17 mouse cellular contexts compared by ENCODE assay signal in genomic region chr11:114789716-114790115, GRCm38 (mm10). TPM values are rescaled to one million over a fixed set of nuclear protein-coding genes. Genes with fewer than 3 reads are reported as not detected.
DNase-seq lines count a peak whose midpoint lies in the region; ATAC-seq lines count a peak whose summit lies in the region.
"Had no signal": no experiment of that assay in that cellular context is flagged by ENCODE, and none has a peak within 500 bp of the region (broad histone marks: within the 10 kb centered on the region; RNA-seq: fewer than 3 reads in every experiment).

No protein-coding gene starts in this region.

- no peak overlapping the region for H3K9ac ChIP-seq in forebrain, embryonic 14.5 days (ENCODE audit: low read length)
- no peak overlapping the region for H3K9ac ChIP-seq in forebrain, embryonic 13.5 days
- no peak overlapping the region for H3K9ac ChIP-seq in kidney, embryonic 15.5 days
- no peak overlapping the region for H3K9ac ChIP-seq in neural tube, embryonic 12.5 days
- H3K9ac ChIP-seq in neural tube, embryonic 15.5 days (replicated peaks) = no peak overlapping the region
- H3K9ac ChIP-seq in limb, embryonic 13.5 days = no peak overlapping the region
- H3K9ac ChIP-seq: limb, embryonic 15.5 days; liver, embryonic 14.5 days; lung, embryonic 14.5 days had no signal

- H3K27ac ChIP-seq in forebrain, embryonic 14.5 days (ENCODE audit: low read depth, low read length) = no peak overlapping the region
- H3K27ac ChIP-seq in forebrain, embryonic 13.5 days = no peak overlapping the region
- no peak overlapping the region for H3K27ac ChIP-seq in kidney, embryonic 15.5 days
- no peak overlapping the region for H3K27ac ChIP-seq in neural tube, embryonic 12.5 days
- no peak overlapping the region for H3K27ac ChIP-seq in neural tube, embryonic 15.5 days (replicated peaks)
- H3K27ac ChIP-seq in limb, embryonic 13.5 days = no peak overlapping the region
- H3K27ac ChIP-seq: forebrain, embryonic 15.5 days; limb, embryonic 15.5 days; liver, embryonic 14.5 days; stomach, postnatal 0 days had no signal

- peak overlapping the region; percentile 42; the same call in 1 of the 2 replicates for H3K4me2 ChIP-seq in forebrain, embryonic 14.5 days (ENCODE audit: low read length)
- no peak overlapping the region for H3K4me2 ChIP-seq in forebrain, embryonic 13.5 days
- peak overlapping the region; percentile 52; the same call in 1 of the 2 replicates for H3K4me2 ChIP-seq in kidney, embryonic 15.5 days
- H3K4me2 ChIP-seq in neural tube, embryonic 12.5 days (replicated peaks) = peak overlapping the region; percentile 55; the same call in 1 of the 2 replicates
- no peak overlapping the region for H3K4me2 ChIP-seq in neural tube, embryonic 15.5 days
- H3K4me2 ChIP-seq in limb, embryonic 13.5 days (replicated peaks) = no peak overlapping the region
- H3K4me2 ChIP-seq: lung, embryonic 14.5 days had no signal

- peaks cover 32% of the 10 kb centered on the region for H3K4me1 ChIP-seq in forebrain, embryonic 14.5 days (ENCODE audit: control insufficient read depth, insufficient read depth, low read length)
- peaks cover 55% of the 10 kb centered on the region for H3K4me1 ChIP-seq in forebrain, embryonic 13.5 days
- H3K4me1 ChIP-seq in kidney, embryonic 15.5 days = peaks cover 57% of the 10 kb centered on the region
- H3K4me1 ChIP-seq in neural tube, embryonic 12.5 days = peaks cover 67% of the 10 kb centered on the region
- peaks cover 65% of the 10 kb centered on the region for H3K4me1 ChIP-seq in neural tube, embryonic 15.5 days
- H3K4me1 ChIP-seq in limb, embryonic 13.5 days = peaks cover 21% of the 10 kb centered on the region

- H3K27me3 ChIP-seq in forebrain, embryonic 14.5 days (replicated peaks; ENCODE audit: control insufficient read depth, insufficient read depth, low read length) = peaks cover 16% of the 10 kb centered on the region
- peaks cover 62% of the 10 kb centered on the region for H3K27me3 ChIP-seq in forebrain, embryonic 13.5 days
- H3K27me3 ChIP-seq in kidney, embryonic 15.5 days = peaks cover 96% of the 10 kb centered on the region
- H3K27me3 ChIP-seq in neural tube, embryonic 12.5 days (replicated peaks) = peaks cover 78% of the 10 kb centered on the region
- H3K27me3 ChIP-seq in neural tube, embryonic 15.5 days (replicated peaks) = peaks cover 45% of the 10 kb centered on the region
- peaks cover 100% of the 10 kb centered on the region for H3K27me3 ChIP-seq in limb, embryonic 13.5 days

- H3K36me3 ChIP-seq in forebrain, embryonic 14.5 days (ENCODE audit: control insufficient read depth, insufficient read depth, low read length) = no peaks in the 10 kb centered on the region
- H3K36me3 ChIP-seq in forebrain, embryonic 13.5 days (ENCODE audit: poor library complexity, severe bottlenecking) = no peaks in the 10 kb centered on the region
- H3K36me3 ChIP-seq in kidney, embryonic 15.5 days = no peaks in the 10 kb centered on the region
- no peaks in the 10 kb centered on the region for H3K36me3 ChIP-seq in neural tube, embryonic 12.5 days
- H3K36me3 ChIP-seq in neural tube, embryonic 15.5 days = no peaks in the 10 kb centered on the region
- H3K36me3 ChIP-seq in limb, embryonic 13.5 days = no peaks in the 10 kb centered on the region
- H3K36me3 ChIP-seq: forebrain, embryonic 15.5 days; limb, embryonic 15.5 days had no signal

- H3K4me3 ChIP-seq in forebrain, embryonic 14.5 days (ENCODE audit: low read depth, low read length) = no peak overlapping the region
- no peak overlapping the region for H3K4me3 ChIP-seq in forebrain, embryonic 13.5 days
- H3K4me3 ChIP-seq in kidney, embryonic 15.5 days (replicated peaks) = no peak overlapping the region
- no peak overlapping the region for H3K4me3 ChIP-seq in neural tube, embryonic 12.5 days
- H3K4me3 ChIP-seq in neural tube, embryonic 15.5 days (replicated peaks) = no peak overlapping the region; the same call in 1 of the 2 replicates
- 0 out of 2 replicates have a peak overlapping the region, but pooled peaks have one; percentile 22 for H3K4me3 ChIP-seq in limb, embryonic 13.5 days

- DNase-seq in forebrain, embryonic 14.5 days (ENCODE audit: low spot score) = no peak
- DNase-seq in kidney, postnatal 14 days = no peak
- no peak for DNase-seq in ovary, adult 18-20 months (ENCODE audit: low spot score)

- 74% methylated on average over 9 of the region's 9 CpGs for WGBS in forebrain, embryonic 14.5 days
- 77% methylated on average over 9 of the region's 9 CpGs for WGBS in forebrain, embryonic 13.5 days
- WGBS in kidney, embryonic 15.5 days = 17% methylated on average over 9 of the region's 9 CpGs
- 55% methylated on average over 9 of the region's 9 CpGs for WGBS in neural tube, embryonic 12.5 days
- WGBS in neural tube, embryonic 15.5 days = 75% methylated on average over 9 of the region's 9 CpGs
- WGBS in limb, embryonic 13.5 days = 59% methylated on average over 9 of the region's 9 CpGs

- no peaks in the 10 kb centered on the region for H3K9me3 ChIP-seq in forebrain, embryonic 14.5 days (replicated peaks; ENCODE audit: control insufficient read depth, low read length)
- H3K9me3 ChIP-seq in forebrain, embryonic 13.5 days (replicated peaks) = no peaks in the 10 kb centered on the region
- no peaks in the 10 kb centered on the region for H3K9me3 ChIP-seq in kidney, embryonic 15.5 days (replicated peaks)
- H3K9me3 ChIP-seq in neural tube, embryonic 12.5 days = no peaks in the 10 kb centered on the region
- no peaks in the 10 kb centered on the region for H3K9me3 ChIP-seq in neural tube, embryonic 15.5 days (replicated peaks)
- H3K9me3 ChIP-seq in limb, embryonic 13.5 days = no peaks in the 10 kb centered on the region
- H3K9me3 ChIP-seq: forebrain, embryonic 15.5 days; limb, embryonic 15.5 days had no signal

- no peak for ATAC-seq in forebrain, embryonic 14.5 days
- no peak for ATAC-seq in forebrain, embryonic 13.5 days
- ATAC-seq in kidney, embryonic 15.5 days (replicated peaks; ENCODE audit: low FRiP score) = no peak
- no peak for ATAC-seq in neural tube, embryonic 12.5 days (ENCODE audit: low FRiP score, low read depth)
- ATAC-seq in neural tube, embryonic 15.5 days (ENCODE audit: low FRiP score) = no peak
- no peak for ATAC-seq in limb, embryonic 13.5 days (ENCODE audit: low FRiP score, low read depth)

RNA-seq across cellular contexts. Expression of gene Btbd17, which starts 6.0 kb away (rescaled TPM):
- 22.1 and 24.7 TPM in 2 replicates for polyA plus RNA-seq in forebrain, embryonic 14.5 days (2014; fragmentation: Nextera tagmentation; extraction: Ambion mirVana)
- 25.8 and 27.1 TPM in 2 replicates for polyA plus RNA-seq in forebrain, embryonic 13.5 days (2015; fragmentation: Nextera tagmentation; extraction: Ambion mirVana)
- 1.0 and 1.5 TPM in 2 replicates for polyA plus RNA-seq in kidney, embryonic 15.5 days (2015; fragmentation: Nextera tagmentation; extraction: Ambion mirVana)
- 48.5 and 51.2 TPM in 2 replicates for polyA plus RNA-seq in neural tube, embryonic 12.5 days (2016; fragmentation: Nextera tagmentation; extraction: Ambion mirVana)
- polyA plus RNA-seq in neural tube, embryonic 15.5 days (2015; fragmentation: Nextera tagmentation; extraction: Ambion mirVana) = 14.8 and 21.3 TPM in 2 replicates
- 1.7 TPM in 2 replicates for polyA plus RNA-seq in limb, embryonic 13.5 days (2015; fragmentation: Nextera tagmentation; extraction: Ambion mirVana)
- polyA plus RNA-seq: heart, embryonic 16.5 days; liver, embryonic 14.5 days had no signal

RNA-seq across cellular contexts. Expression of gene Gpr142, which starts 9.0 kb away (rescaled TPM):
- not detected in 2 replicates for polyA plus RNA-seq in forebrain, embryonic 14.5 days (2014; fragmentation: Nextera tagmentation; extraction: Ambion mirVana)
- polyA plus RNA-seq in forebrain, embryonic 13.5 days (2015; fragmentation: Nextera tagmentation; extraction: Ambion mirVana) = not detected in 2 replicates
- polyA plus RNA-seq in kidney, embryonic 15.5 days (2015; fragmentation: Nextera tagmentation; extraction: Ambion mirVana) = 0.14 TPM in 1 of 2 replicates, not detected in the other
- not detected in 2 replicates for polyA plus RNA-seq in neural tube, embryonic 12.5 days (2016; fragmentation: Nextera tagmentation; extraction: Ambion mirVana)
- polyA plus RNA-seq in neural tube, embryonic 15.5 days (2015; fragmentation: Nextera tagmentation; extraction: Ambion mirVana) = not detected in 2 replicates
- not detected in 2 replicates for polyA plus RNA-seq in limb, embryonic 13.5 days (2015; fragmentation: Nextera tagmentation; extraction: Ambion mirVana)
- polyA plus RNA-seq: embryonic facial prominence, embryonic 14.5 days; forebrain, embryonic 15.5 days; heart, embryonic 16.5 days; hindbrain, embryonic 16.5 days; limb, embryonic 15.5 days; liver, embryonic 14.5 days; lung, embryonic 14.5 days; stomach, postnatal 0 days; urinary bladder, adult 2 months had no signal

RNA-seq across cellular contexts. Expression of gene Kif19a, which starts 24.5 kb away (rescaled TPM):
- polyA plus RNA-seq in forebrain, embryonic 14.5 days (2014; fragmentation: Nextera tagmentation; extraction: Ambion mirVana) = 0.23 and 0.34 TPM in 2 replicates
- 0.36 and 1.3 TPM in 2 replicates for polyA plus RNA-seq in forebrain, embryonic 13.5 days (2015; fragmentation: Nextera tagmentation; extraction: Ambion mirVana)
- polyA plus RNA-seq in kidney, embryonic 15.5 days (2015; fragmentation: Nextera tagmentation; extraction: Ambion mirVana) = 0.09 TPM in 2 replicates
- 2.0 and 3.1 TPM in 2 replicates for polyA plus RNA-seq in neural tube, embryonic 12.5 days (2016; fragmentation: Nextera tagmentation; extraction: Ambion mirVana)
- polyA plus RNA-seq in neural tube, embryonic 15.5 days (2015; fragmentation: Nextera tagmentation; extraction: Ambion mirVana) = 0.47 and 1.0 TPM in 2 replicates
- polyA plus RNA-seq in limb, embryonic 13.5 days (2015; fragmentation: Nextera tagmentation; extraction: Ambion mirVana) = 0.09 and 0.23 TPM in 2 replicates

Comparison
In these comparisons a context has a peak if more than half of its experiments do, and no peak if none do; other contexts are left out.
1. H3K4me2 ChIP-seq: peak in forebrain, embryonic 14.5 days (single experiment), kidney, embryonic 15.5 days (single experiment) and neural tube, embryonic 12.5 days (single experiment); none in forebrain, embryonic 13.5 days (single experiment), neural tube, embryonic 15.5 days (single experiment) and limb, embryonic 13.5 days (single experiment).